Mouse (Mus musculus) lung, postnatal 0 days (tissue): Measurements from ENCODE around the gene Aspscr1. TPM values are rescaled to one million over a fixed set of nuclear protein-coding genes. Genes with fewer than 3 reads are reported as not detected.

Experiments used
- ATAC-seq: fragments of 200-750 bp; cut with Nextera tagmentation; 2 replicates; pipeline ENCODE4 v1.8.0; 2017; ENCODE audit warnings: moderate library complexity
- DNase-seq: peaks from one replicate; pipeline ENCODE4 v3.0.0-alpha.2; 2016; ENCODE audit warnings: low spot score
- H3K27ac ChIP-seq: fragments of 300-500 bp; sonication (generic); 2 replicates; pipeline ENCODE4 v1.5.1; 2014; ENCODE audit warnings: antibody characterized with exemption, mild to moderate bottlenecking, low read length, mixed read lengths
- H3K27me3 ChIP-seq: fragments of 300-500 bp; sonication (generic); replicated peaks from 2 replicates; pipeline ENCODE4 v1.6.1; 2014; ENCODE audit warnings: low read length, mixed read lengths; ENCODE audit not compliant: insufficient read depth
- H3K36me3 ChIP-seq: fragments of 300-500 bp; sonication (generic); 2 replicates; pipeline ENCODE4 v1.6.1; 2014; ENCODE audit warnings: low read length, mixed read lengths; ENCODE audit not compliant: insufficient read depth
- H3K4me1 ChIP-seq: fragments of 300-500 bp; sonication (generic); 2 replicates; pipeline ENCODE4 v1.6.1; 2014; ENCODE audit warnings: antibody characterized with exemption, low read depth, low read length, mixed read lengths; ENCODE audit not compliant: insufficient read depth
- H3K4me2 ChIP-seq: fragments of 300-500 bp; sonication (generic); replicated peaks from 2 replicates; pipeline ENCODE4 v1.6.1; 2014; ENCODE audit warnings: low read depth, mild to moderate bottlenecking, low read length, moderate library complexity, mixed read lengths
- H3K4me3 ChIP-seq: fragments of 300-500 bp; sonication (generic); 2 replicates; pipeline ENCODE4 v1.5.1; 2014; ENCODE audit warnings: low read depth, low read length
- H3K9ac ChIP-seq: fragments of 300-500 bp; sonication (generic); replicated peaks from 2 replicates; pipeline ENCODE4 v1.6.1; 2014; ENCODE audit warnings: low read depth, mild to moderate bottlenecking
- H3K9me3 ChIP-seq: fragments of 300-500 bp; sonication (generic); 2 replicates; pipeline ENCODE4 v1.6.1; 2016; ENCODE audit warnings: low read length, mixed read lengths
- CTCF ChIP-seq: IDR thresholded peaks from 2 replicates; pipeline ENCODE4 v1.5.1; 2016; ENCODE audit warnings: antibody characterized with exemption, mild to moderate bottlenecking
- EP300 ChIP-seq: IDR thresholded peaks from 2 replicates; pipeline ENCODE4 v1.6.1; 2016; ENCODE audit warnings: antibody characterized with exemption, mild to moderate bottlenecking, control low read depth
- WGBS: fragments of 180-500 bp; shearing (Covaris S2); extraction: QIAGEN DNeasy Blood & Tissue Kit; methylation state at CpG from one replicate; pipeline ENCODE4 v1.1.7; 2014; 5-methylcytosine and 5-hydroxymethylcytosine counted together
- microRNA-seq: library from miRNA; unstranded; fragments of <30 nt; microRNA quantifications from one replicate; pipeline ENCODE4, GENCODE M21; 2016
- polyA plus RNA-seq: library from polyadenylated mRNA; unstranded; fragments of >200 nt; fragmentation: Nextera tagmentation; extraction: Ambion mirVana; gene quantifications from 2 replicates; pipeline ENCODE4 v1.2.1, GENCODE M21; 2015

The Aspscr1 gene
- polyA plus RNA-seq, 1 experiment from 2014 or later: 129 TPM

- H3K4me1 ChIP-seq: no peaks in the 10 kb centered on the region
- 66% methylated on average over 8 of the region's 8 CpGs for WGBS
- no peak overlapping the region for H3K27ac ChIP-seq
- ATAC-seq: no peak
- no peaks in the 10 kb centered on the region for H3K9me3 ChIP-seq
- H3K27me3 ChIP-seq: no peaks in the 10 kb centered on the region
- H3K36me3 ChIP-seq: no peaks in the 10 kb centered on the region
- TF ChIP-seq EP300: no peak
- TF ChIP-seq CTCF: peak; percentile 69
- no peak overlapping the region for H3K4me2 ChIP-seq
- no peak overlapping the region for H3K9ac ChIP-seq
- peak; percentile 67 for DNase-seq
- no peak overlapping the region for H3K4me3 ChIP-seq
Measured at GRCm38 (mm10) chr11:120749430-120749829, 76.7 kb downstream of the Aspscr1 start.

GRCm38 (mm10) chr11:120751606-120752005 lies 78.8 kb downstream of the Aspscr1 start:
- no peaks in the 10 kb centered on the region for H3K36me3 ChIP-seq
- no peaks in the 10 kb centered on the region for H3K4me1 ChIP-seq
- WGBS: 44% methylated on average over 4 of the region's 4 CpGs
- H3K4me2 ChIP-seq: no peak overlapping the region
- no peak overlapping the region for H3K4me3 ChIP-seq
- no peak overlapping the region for H3K27ac ChIP-seq
- DNase-seq (peak; percentile 4), ATAC-seq (no peak)
- H3K9me3 ChIP-seq: no peaks in the 10 kb centered on the region
- TF ChIP-seq EP300 (no peak), CTCF (no peak)
- no peaks in the 10 kb centered on the region for H3K27me3 ChIP-seq
- no peak overlapping the region for H3K9ac ChIP-seq

Small RNAs within 50 kb of the gene (microRNA-seq; reads per million reads assigned to microRNA genes)
- 0.98 reads per million for gene Mir6936

Other genes with a start within 250 kb of the Aspscr1 start
- gene Nploc4, start 235.3 kb upstream of the Aspscr1 start, polyA plus RNA-seq: 15.3 and 16.5 TPM in 2 replicates
- gene Tspan10, start 230.3 kb upstream of the Aspscr1 start, polyA plus RNA-seq: not detected in 2 replicates
- gene Pde6g, start 219.5 kb upstream of the Aspscr1 start, polyA plus RNA-seq: not detected in 2 replicates
- 14.9 and 18.9 TPM in 2 replicates for gene Oxld1, start 214.9 kb upstream of the Aspscr1 start, polyA plus RNA-seq
- 16.5 and 21.1 TPM in 2 replicates for gene Ccdc137, start 214.9 kb upstream of the Aspscr1 start, polyA plus RNA-seq
- 29.8 and 33.4 TPM in 2 replicates for gene Arl16, start 205.4 kb upstream of the Aspscr1 start, polyA plus RNA-seq
- 60.6 and 67.7 TPM in 2 replicates for gene Mrpl12, start 188.4 kb upstream of the Aspscr1 start, polyA plus RNA-seq
- gene Slc25a10, start 181.1 kb upstream of the Aspscr1 start, polyA plus RNA-seq: 75.4 and 83.4 TPM in 2 replicates
- 0.61 and 0.76 TPM in 2 replicates for gene Gcgr, start 142.3 kb upstream of the Aspscr1 start, polyA plus RNA-seq
- 209 and 215 TPM in 2 replicates for gene Mcrip1, start 123.2 kb upstream of the Aspscr1 start, polyA plus RNA-seq
- not detected in 2 replicates for gene Ppp1r27, start 121.8 kb upstream of the Aspscr1 start, polyA plus RNA-seq
- gene P4hb, start 99.7 kb upstream of the Aspscr1 start, polyA plus RNA-seq: 551 and 555 TPM in 2 replicates
- 512 TPM in 2 replicates for gene Arhgdia, start 91.3 kb upstream of the Aspscr1 start, polyA plus RNA-seq
- gene Alyref, start 74.6 kb upstream of the Aspscr1 start, polyA plus RNA-seq: 149 and 150 TPM in 2 replicates
- 138 and 151 TPM in 2 replicates for gene Anapc11, start 74.6 kb upstream of the Aspscr1 start, polyA plus RNA-seq
- gene Npb, start 64.5 kb upstream of the Aspscr1 start, polyA plus RNA-seq: 2.5 and 2.9 TPM in 2 replicates
- 93.9 and 102 TPM in 2 replicates for gene Pcyt2, start 55.0 kb upstream of the Aspscr1 start, polyA plus RNA-seq
- gene Sirt7, start 47.7 kb upstream of the Aspscr1 start, polyA plus RNA-seq: 45.3 and 46.0 TPM in 2 replicates
- 25.9 and 28.3 TPM in 2 replicates for gene Mafg, start 39.4 kb upstream of the Aspscr1 start, polyA plus RNA-seq
- 6.9 and 7.1 TPM in 2 replicates for gene Pycr1, start 29.2 kb upstream of the Aspscr1 start, polyA plus RNA-seq
- 0.46 TPM in 1 of 2 replicates, not detected in the other for gene Myadml2, start 24.8 kb upstream of the Aspscr1 start, polyA plus RNA-seq
- gene Notum, start 11.8 kb upstream of the Aspscr1 start, polyA plus RNA-seq: 8.5 and 10.2 TPM in 2 replicates
- gene Cenpx, start 40.8 kb downstream of the Aspscr1 start, polyA plus RNA-seq: 102 and 112 TPM in 2 replicates
- gene Lrrc45, start 41.0 kb downstream of the Aspscr1 start, polyA plus RNA-seq: 37.3 and 41.4 TPM in 2 replicates
- gene Rac3, start 48.5 kb downstream of the Aspscr1 start, polyA plus RNA-seq: 56.0 and 61.9 TPM in 2 replicates
- 344 and 430 TPM in 2 replicates for gene Dcxr, start 54.3 kb downstream of the Aspscr1 start, polyA plus RNA-seq
- 4,475 and 4,528 TPM in 2 replicates for gene Cbr2, start 59.1 kb downstream of the Aspscr1 start, polyA plus RNA-seq
- 2.0 and 3.7 TPM in 2 replicates for gene Hmga1b, start 89.8 kb downstream of the Aspscr1 start, polyA plus RNA-seq
- gene Rfng, start 111.2 kb downstream of the Aspscr1 start, polyA plus RNA-seq: 22.5 and 26.4 TPM in 2 replicates
- 121 and 131 TPM in 2 replicates for gene Gps1, start 111.3 kb downstream of the Aspscr1 start, polyA plus RNA-seq
- 40.5 and 43.1 TPM in 2 replicates for gene Dus1l, start 123.4 kb downstream of the Aspscr1 start, polyA plus RNA-seq
- gene Fasn, start 151.6 kb downstream of the Aspscr1 start, polyA plus RNA-seq: 54.7 and 63.8 TPM in 2 replicates